Mouse (Mus musculus) right cerebral cortex, postnatal 36 days (tissue): ENCODE measurements around the gene Tnfaip8l3.
"Not testable (repeated sequence)": the region's sequence is repeated elsewhere in the genome, so short reads cannot be mapped to it uniquely, and the experiment has no call there.

Experiments used
- DNase-seq, 2 experiments: peaks; one replicate each; pipeline ENCODE4 v3.0.0; 2022; ENCODE audit warnings: low spot score in 2 of 2, mixed read lengths in 1 of 2

Tnfaip8l3 gene

DNA sequence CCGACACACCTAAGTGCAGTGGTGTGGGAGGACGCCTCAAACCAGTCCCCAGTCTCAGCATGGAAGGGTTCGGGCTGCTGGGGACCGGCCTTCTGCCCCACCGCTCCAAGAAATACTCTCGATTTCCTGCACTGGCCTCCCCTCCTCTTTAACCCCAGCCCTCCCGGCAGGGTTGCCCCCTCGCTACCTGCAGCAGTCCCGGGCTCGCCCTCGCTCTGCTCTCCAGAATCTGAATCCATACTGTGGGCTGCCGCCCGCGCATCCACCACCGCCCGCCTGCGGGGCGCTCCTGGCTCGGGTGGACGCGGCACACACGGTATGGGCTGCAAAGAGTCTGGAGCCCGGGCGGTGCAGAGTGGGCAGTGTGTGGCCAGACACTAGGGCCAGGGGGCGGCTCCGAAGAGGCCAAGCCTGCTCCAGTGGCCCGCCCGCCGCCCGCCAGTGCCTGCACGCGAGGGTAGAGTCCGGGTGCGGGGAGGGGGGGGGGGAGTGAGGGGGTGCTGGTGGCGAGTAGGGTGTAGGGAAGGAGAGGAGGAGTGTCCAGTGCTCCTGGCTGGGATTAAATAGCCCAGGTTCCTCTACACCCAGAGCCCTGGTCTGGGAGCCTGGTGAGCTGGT, at the start of gene Tnfaip8l3:
Tnfaip8l3 (minus strand) TSS at position 357 of the 618 bp plus-strand sequence.
- peak in 1 of 2 experiments; percentile 26 for DNase-seq

DNA sequence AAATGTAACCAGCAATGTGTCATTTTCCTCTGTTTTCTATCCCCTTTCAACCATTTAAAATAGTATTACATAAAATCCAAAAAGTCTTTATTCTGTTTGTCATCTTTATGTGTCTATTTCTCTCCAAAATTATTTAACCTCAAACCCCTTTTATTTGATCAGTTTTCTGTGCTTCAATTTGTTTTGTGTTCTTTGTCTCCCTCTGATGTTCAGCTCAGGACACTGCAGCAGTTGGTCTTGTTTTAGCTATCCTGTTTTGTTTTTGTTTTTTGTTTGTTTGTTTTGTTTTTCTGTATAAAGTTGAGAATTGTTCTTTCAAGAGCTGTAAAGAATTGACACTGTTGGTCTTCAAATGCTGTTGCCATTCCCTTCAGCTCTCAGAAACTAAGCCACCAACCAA, 44.5 kb upstream of the Tnfaip8l3 start:
- DNase-seq: no peak

DNA sequence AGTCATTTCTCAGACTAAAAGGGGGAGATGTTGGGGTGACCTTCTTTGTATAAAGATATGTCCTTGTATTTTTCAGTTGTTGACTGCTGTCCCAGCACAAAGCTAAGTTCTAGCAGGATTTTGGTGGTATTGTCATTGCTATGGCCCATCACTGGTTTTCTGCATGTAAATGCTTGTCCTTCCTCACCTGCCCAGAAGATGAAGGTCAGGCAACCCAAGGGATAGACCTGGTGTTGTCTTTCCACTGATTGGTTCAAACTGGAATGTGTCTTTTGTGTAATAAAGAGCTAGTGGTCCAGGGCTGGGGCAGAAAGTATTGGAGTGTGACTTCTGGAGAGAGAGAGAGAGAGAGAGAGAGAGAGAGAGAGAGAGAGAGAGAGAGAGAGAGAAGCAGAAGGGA, 30.4 kb upstream of the Tnfaip8l3 start:
- DNase-seq: no peak

DNA sequence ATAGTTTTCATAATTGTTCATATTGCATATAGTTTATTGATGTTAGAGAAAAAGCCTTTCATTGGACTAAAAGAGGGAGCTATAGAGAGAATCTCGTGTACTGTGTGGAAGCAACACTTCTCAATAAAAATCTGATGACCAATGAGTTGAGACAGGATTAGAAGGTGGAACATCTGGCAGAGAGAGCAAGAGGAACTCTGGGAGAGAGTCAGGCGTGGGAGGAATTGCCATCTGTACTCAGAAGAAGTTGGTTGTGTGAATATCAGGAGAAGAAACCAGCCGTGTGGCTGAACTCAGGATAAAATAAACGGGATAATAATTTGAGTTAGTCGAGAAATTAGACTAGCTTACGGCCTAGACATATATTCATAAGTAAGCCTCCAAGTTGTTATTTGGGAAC, 28.9 kb upstream of the Tnfaip8l3 start:
- DNase-seq: peak in 1 of 2 experiments; percentile 3

DNA sequence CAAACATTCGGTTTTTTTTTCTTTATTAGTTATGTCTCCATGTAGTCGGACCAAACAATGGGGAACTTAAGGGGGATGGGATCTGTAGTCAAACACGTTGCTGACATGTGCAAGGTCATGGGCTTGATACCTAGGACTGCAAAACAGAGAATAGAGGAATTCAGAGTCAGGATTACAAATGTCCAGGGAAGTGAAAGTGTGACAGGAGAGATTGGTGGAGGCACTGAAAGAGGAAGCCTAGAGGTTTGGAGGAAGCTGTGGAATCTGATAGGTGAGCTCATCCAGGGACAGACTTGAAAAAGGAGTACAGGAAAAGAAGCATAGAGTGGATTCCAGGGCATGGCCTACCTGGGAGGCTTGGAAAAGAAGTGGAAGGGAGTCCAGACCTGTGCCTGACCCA, 16.1 kb upstream of the Tnfaip8l3 start:
- DNase-seq: no peak

DNA sequence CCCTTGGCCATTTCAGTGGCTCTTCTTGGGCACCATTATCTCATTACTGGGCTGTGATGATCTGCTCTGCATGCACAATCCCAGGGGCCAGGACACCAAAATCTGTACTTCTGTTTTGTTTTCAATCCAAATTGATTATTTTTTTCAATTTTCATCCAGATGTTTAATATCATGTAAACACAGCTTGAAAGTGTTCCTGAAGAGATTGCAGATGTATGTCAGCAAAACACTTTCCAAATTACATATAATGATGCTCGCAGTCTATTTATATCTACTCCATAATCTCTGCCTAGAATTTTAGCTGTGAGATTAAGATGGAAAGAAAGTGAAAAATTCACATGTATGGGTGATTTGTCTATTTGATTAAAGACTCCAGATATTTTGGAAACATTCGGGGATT, 9.6 kb upstream of the Tnfaip8l3 start:
- DNase-seq: no peak

DNA sequence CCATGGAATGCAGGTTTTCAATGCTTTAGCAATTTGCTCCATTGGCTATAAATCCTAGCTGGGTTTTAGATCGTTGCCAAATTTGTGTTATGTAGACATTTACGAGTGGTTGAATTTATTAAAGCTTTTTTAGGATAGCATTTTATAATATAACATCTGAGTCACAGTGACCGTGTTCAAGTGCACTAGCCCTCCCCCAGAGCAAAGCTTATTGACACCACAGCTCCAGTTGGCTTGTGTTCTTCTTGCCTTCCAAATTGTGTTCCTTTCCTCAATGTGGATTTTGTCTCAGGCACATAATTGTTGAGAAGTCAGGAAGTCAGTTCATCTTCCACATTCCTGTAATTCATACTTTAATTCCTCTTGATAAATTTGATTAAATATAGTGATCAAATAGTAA, 6.7 kb upstream of the Tnfaip8l3 start:
- DNase-seq: no peak

DNA sequence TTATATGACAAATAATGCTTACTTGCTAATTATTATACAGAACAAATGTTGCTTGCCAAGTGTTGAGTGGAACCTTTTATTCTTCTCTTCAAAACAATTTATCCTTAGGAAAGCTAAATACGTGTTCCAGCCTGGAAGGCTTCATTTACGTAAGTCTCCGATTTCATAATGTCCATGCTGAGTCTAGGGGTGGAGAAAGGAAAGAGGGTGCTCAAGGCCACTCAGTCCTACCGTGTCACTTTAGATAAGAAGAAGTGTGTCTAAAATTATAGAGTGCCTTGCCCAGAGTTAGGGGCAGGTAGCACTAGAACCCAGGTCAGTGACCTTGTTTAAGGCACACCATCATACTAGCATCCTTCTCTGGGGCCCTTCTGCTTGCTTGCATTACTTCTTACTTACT, 5.5 kb upstream of the Tnfaip8l3 start:
- no peak for DNase-seq

DNA sequence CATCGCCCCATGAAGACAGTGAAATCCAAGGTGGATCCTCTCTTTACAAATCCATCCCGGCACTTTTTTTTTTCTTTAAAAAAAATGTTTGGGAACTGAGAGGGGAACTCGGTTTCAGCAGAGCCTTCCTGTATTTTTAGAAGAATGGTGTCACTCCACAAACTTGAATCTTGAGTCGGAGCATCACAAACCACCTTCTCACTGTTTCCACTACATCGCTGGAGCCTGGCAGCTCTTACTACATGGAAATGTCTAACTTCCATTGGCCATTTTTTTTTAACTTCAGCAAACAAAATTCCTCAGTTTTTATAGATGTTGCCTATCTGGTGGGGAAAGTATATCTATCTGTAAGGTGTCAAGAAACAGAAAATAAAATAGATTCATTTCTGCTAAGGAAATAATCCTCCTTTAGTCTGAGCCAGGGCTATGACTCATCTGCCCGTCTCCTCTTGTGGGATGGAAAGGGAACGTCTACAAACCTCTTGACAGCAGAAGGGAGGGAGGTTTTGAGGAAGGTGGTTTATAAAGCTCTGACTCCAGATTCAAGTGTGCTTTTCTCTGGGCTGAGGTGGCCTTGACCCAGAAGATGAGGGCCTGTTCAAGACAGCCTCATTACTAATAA, 3.4 kb upstream of the Tnfaip8l3 start:
- DNase-seq: no peak

DNA sequence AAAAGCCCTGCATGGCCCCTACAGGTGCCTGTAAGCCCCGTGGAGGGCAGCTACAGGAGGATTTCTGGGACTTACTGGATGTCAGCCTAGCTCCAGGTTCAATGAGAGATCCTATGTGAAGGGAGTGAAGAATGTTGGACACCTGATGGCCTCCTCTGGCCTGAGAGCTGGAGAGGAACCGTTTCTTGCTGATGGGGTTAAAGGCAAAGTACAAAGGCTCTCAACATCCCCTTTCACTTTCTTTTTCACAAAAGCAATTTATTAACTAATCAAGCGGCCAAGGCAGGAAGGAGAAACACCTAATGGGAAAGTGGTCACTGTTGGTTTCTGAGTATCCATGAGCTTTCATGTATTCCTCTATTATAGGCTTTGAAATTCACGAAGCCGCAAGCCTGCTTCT, 1.0 kb upstream of the Tnfaip8l3 start:
- no peak for DNase-seq

DNA sequence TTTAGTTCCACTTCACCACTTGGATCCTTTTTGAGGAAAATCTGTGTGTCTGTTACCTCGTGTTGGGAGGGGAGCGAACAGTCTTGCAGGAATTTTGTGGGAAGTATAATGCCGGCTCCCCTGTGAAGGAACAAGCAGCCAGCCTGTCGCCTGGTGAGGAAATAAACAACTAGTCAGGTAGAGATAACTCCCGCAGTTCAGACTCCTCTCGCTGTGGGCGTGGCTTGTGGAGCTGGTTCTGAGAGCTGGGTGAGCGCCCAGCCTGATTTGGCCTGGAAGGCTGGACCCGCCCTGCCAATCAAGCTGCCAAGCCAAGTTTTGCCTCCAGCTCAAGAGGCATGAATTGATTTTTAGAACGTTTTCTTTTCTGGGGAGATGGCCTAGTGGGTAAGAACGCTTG, 589 bp upstream of the Tnfaip8l3 start:
- peak; percentile 39 to 44 for DNase-seq

DNA sequence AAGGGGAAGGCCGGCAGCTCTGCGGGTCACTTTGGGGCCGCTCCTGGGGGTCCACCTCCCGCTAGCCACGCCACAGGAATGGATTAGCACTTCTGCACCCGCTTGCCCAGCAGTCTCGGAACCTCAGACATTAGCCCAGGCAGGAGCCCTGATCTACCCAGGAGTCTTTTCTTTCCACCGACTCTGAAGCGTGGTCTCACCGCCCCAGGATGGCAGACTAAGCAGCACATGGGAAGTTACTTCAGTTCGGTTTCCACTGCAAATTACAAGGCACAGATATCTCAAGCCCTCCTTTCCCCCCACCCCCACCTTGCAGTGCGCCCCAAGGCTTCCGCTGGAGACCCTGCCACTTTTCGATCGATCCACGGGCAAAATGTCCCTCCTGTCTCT, 551 bp downstream of the Tnfaip8l3 start:
- no peak for DNase-seq

DNA sequence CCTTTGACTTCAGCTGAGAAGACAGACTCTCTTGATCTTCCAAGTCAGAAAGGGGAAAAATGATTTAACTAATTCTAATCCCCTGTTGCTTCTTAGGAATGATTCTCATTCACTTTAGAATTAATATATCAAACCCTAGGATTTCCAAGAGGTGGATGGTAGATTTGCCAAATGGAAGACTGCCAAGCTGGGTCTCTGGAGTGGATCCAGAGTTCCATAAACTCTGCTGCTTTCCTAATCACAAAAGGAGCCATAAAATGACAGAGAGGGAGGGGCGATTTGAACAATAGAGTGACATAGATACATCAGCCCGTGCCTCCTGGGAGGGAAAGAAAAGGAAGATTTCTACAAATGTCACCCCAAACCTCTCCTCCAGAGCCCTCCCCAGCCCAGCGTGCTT, 3.4 kb downstream of the Tnfaip8l3 start:
- no peak for DNase-seq

DNA sequence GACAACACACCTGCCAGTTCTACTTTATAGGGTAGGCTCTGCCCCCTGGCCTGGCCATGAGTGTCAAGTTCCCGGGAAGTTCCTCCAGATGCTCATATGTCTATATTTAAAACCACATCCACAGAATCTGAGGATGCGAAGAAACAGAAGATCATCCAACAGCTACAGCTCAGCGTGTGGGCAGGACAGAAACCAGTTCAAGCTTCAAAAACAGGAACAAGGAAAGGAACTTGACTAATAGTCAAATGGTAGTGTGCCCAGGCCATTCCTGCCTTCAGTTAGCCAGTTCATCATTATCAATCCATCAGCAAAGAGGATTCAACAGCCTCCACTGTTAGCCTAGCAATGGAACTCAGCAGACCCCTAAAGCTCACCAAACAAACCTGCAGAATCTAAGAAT, 4.5 kb downstream of the Tnfaip8l3 start:
- no peak for DNase-seq

DNA sequence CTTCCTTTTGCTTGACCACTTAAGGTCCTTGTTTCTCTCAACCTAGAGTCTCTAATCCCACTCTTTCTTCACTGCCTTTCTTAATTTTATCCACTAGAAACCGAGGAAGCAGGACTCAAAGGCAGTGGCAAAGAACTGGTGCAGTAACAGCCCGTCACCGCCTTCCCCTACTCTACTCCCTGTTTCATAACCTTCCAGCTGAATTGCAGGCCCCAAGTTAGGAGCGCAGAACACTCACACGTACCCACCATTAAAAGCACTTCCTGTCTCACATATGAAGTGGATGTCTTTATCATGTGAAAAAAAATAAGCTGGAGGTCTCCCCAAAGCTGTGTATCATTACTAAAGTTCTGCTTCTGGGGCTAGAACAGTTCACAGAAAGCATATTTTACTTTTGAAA, 6.5 kb downstream of the Tnfaip8l3 start:
- DNase-seq: no peak

DNA sequence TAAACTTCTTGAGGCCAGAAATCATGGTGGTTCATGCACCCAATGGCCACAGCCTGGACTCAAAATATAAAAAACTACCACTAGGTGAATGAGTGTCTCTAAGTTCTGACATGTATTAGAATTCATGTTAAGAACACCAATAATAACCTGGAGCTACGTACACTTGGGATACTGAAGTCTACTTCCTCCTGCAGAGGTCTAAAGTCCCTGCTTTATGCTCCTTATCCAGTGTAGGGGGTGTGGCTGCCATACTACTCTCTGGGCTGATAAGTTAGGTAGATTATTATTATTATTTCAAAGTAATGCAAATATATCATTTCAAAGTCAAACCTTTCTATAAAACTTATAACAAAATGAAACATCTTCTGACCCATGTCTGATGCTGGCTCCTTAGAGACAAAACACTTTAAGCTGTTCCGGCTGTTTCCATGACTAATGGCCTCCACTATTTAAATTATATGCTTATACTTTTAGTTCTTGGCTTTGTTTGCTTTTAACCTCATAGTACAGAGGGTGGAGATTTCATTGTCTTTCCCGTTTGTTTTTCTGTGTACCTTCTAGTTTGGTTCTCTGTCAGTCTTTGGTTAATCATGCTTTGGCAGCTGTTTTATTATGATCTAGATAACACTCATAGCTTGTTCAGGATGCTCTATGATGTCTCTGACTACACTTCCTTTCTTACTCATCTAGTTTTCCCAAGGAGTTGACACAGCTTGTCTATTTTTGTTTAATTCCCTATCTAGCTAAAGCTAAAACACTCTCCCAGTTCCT, 16.7 kb downstream of the Tnfaip8l3 start:
- no peak for DNase-seq

DNA sequence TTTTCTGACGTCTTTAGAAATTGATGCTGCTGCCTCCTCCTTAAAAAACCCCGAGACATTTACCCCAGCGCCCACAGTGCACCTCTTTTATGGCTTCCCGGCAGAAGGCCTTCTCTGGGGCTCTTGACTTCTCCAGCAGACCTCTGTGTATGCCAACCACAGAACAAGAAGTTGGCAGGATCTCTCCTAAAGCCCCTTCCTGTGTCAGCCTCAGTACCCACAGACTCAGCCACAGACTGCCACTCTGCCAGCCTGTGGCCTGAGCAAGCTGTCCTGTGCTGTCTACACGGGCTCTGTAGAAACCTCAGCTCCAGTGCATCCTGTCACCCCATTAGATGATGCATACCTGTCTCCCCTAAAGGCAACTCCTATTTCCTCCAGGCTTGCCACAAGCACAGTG, 19.2 kb downstream of the Tnfaip8l3 start:
- no peak for DNase-seq

DNA sequence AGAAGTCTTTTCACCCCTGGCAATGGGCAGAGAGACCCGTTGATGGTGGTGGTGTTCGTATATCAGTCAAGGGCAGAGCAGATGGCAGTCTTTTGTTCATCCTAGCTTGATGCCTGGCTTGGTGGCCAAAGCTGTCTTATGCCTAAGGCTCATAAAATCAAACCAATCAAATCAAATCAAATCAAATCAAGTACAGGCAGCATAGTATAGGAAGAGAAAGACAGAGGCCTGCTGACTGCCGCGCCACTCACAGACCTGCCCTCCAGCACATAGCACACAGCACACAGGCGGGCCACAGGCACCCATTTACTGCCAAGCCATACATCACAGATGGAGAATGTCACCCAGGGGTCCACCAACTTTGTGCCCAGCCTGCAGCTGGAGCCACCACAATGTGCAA, 25.1 kb downstream of the Tnfaip8l3 start:
- DNase-seq: no peak

DNA sequence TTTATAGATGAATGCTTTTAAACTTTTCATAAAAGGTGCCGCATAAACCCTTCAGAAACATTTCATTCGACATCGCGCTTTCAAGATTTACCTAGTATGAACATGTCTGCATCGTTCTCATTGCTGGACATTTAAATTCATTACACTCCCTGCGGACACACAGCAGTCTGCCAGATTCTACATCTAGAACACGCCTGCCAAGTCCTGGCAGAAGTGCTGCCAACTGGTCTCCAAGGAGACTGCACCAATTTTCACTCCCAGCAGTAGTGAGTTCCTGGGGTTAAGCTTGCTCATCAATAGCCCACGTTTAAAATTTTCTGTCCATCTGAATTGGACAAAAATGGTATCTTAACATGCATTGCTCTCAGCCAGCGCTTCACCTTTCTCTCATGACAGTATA, 30.5 kb downstream of the Tnfaip8l3 start:
- peak; percentile 6 to 12 for DNase-seq

DNA sequence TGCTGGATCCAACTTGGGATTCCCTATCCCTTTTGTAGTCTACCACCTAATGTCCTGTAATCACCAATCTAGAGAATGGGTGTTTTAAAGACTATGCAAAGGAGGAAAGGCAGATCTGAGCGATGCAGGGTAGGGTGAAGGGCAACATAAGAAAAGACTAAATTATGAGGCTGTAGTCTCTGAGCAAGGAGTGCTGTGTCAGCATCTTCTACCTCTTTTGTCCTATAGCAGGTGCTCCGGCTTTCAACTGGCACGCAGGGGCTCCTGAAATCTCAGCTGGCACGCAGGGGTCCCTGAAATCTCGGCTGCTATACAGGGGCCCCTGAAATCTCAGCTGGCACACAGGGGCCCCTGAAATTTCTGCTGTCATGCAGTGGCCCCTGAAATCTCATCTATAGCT, 33.5 kb downstream of the Tnfaip8l3 start:
- DNase-seq: no peak

DNA sequence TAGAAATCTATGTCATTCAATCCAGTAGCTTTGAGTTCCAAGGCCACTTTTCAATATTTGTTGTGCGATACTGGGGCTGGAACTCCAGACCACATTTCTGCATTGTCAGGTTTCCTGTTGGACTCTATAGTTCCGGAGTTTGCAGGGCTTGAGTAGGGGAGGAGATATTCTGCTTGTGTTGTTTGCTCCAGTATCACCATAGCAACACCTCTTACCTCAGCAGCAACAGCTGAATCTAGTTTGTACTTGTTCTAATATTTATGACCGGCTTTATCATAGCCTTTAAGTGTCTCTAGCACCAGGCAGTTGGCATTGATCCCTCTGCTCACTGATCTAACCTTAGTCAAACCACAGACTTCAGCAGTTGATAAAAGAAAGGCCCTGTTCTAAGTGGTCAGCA, 45.4 kb downstream of the Tnfaip8l3 start:
- no peak for DNase-seq

DNA sequence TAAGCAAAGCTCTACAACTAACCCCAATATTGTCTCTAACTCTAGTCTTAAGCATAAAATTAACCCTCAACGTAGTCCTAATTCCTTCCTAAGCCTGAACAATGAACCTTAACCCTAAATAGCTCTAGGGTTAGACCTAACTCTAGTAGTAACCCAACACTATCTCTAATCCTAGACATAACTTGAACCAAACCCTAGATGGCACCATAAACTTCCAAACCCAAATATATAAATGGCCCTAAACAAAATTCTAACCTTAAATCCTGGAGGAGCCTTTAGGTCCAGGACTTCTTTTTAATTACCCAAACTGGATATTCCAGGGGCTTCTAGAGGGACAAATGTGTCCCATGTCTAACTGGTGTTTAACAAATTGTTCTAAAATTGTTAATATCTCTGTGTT, 73.7 kb downstream of the Tnfaip8l3 start:
- no peak for DNase-seq

DNA sequence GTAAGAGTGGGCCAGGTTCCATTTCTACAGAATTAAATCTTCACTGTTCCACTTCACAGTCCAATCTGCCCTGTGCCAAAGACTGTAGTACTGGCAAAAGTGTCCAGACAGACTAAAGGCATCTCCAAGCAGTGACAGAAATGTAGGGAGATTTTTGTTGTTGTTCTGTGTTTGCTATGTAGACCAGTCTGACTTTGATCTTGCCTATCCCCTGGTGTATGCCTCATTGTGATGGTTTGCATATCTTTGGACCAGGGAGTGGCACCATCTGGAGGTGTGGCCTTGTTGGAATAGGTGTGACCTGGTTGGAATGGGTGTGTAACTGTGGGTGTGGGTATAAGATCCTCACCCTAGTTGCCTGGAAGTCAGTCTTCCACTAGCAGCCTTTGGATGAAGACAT, 75.6 kb downstream of the Tnfaip8l3 start:
- DNase-seq: not testable (repeated sequence)
